Mouse (Mus musculus) forebrain, embryonic 16.5 days (tissue): ENCODE measurements around the gene Foxb1. TPM values are rescaled to one million over a fixed set of nuclear protein-coding genes. Genes with fewer than 3 reads are reported as not detected.
A peak's percentile ranks its signal among the peaks of the same experiment; 100 is the strongest.

ENCODE experiments used
- ATAC-seq: fragments of 200-750 bp; cut with Nextera tagmentation; 2 replicates; pipeline ENCODE4 v1.8.0; 2017; ENCODE audit warnings: mild to moderate bottlenecking, moderate library complexity
- H3K27ac ChIP-seq: fragments of 300-500 bp; sonication (generic); 2 replicates; pipeline ENCODE4 v1.5.1; 2014; ENCODE audit warnings: low read length, control low read depth
- H3K27me3 ChIP-seq: fragments of 300-500 bp; sonication (generic); replicated peaks from 2 replicates; pipeline ENCODE4 v1.6.1; 2014; ENCODE audit warnings: low read length; ENCODE audit not compliant: control insufficient read depth, insufficient read depth
- H3K36me3 ChIP-seq: fragments of 300-500 bp; sonication (generic); 2 replicates; pipeline ENCODE4 v1.6.1; 2014; ENCODE audit not compliant: control insufficient read depth, insufficient read depth
- H3K4me1 ChIP-seq: fragments of 300-500 bp; sonication (generic); replicated peaks from 2 replicates; pipeline ENCODE4 v1.6.1; 2014; ENCODE audit warnings: low read length; ENCODE audit not compliant: control insufficient read depth, insufficient read depth
- H3K4me2 ChIP-seq: fragments of 300-500 bp; sonication (generic); 2 replicates; pipeline ENCODE4 v1.6.1; 2014; ENCODE audit warnings: mild to moderate bottlenecking, low read length, control low read depth
- H3K4me3 ChIP-seq: fragments of 300-500 bp; sonication (generic); replicated peaks from 2 replicates; pipeline ENCODE4 v1.5.1; 2014; ENCODE audit warnings: mild to moderate bottlenecking, low read length, control low read depth
- H3K9ac ChIP-seq: fragments of 300-500 bp; sonication (generic); replicated peaks from 2 replicates; pipeline ENCODE4 v1.6.1; 2014; ENCODE audit warnings: low read depth, low read length, control low read depth
- H3K9me3 ChIP-seq: fragments of 300-500 bp; sonication (generic); 2 replicates; pipeline ENCODE4 v1.6.1; 2016; ENCODE audit warnings: low read length; ENCODE audit not compliant: control insufficient read depth
- whole genome bisulfite sequencing: fragments of 180-500 bp; shearing (Covaris S2); extraction: QIAGEN DNeasy Blood & Tissue Kit; methylation state at CpG from one replicate; pipeline ENCODE4 v1.1.7; 2014; 5-methylcytosine and 5-hydroxymethylcytosine counted together
- polyA plus RNA-seq: library from polyadenylated mRNA; unstranded; fragments of >200 nt; fragmentation: Nextera tagmentation; extraction: Ambion mirVana; gene quantifications from 2 replicates; pipeline ENCODE4 v1.2.1, GENCODE M21; 2015

Foxb1 gene
- polyA plus RNA-seq, 1 experiment from 2014 or later, result 0.86 TPM

DNA sequence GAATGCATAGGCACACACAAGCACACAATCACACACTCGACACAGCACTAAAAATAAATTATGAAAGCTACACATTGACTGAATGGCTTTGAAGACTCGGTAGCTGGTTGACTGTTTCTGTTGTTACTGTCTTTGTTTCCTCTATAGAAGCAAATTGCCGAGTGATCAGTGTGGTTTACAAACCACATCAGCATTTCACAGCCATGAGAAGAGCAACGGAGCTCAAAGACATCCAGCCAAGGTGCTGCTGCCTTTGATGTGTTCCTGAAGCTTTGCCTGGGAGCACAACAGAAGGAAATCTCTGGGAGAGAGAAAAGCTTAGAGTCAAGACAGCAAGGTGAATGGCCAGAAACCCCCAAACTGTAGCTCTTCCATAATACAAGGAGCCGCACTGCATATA is 32.0 kb downstream of the Foxb1 start:
- Histone ChIP-seq H3K4me1 (no peaks in the 10 kb centered on the region), H3K9ac (no peak overlapping the region), H3K4me3 (no peak overlapping the region), H3K4me2 (no peak overlapping the region), H3K27ac (no peak overlapping the region), H3K36me3 (no peaks in the 10 kb centered on the region), H3K27me3 (0 out of 2 replicates have a peak, but pooled peaks cover 2% of the 10 kb centered on the region), H3K9me3 (no peaks in the 10 kb centered on the region)
- 68% methylated on average over 5 of the region's 5 CpGs for WGBS
- ATAC-seq, result no peak

- no peak overlapping the region for H3K9ac ChIP-seq
- no peak for ATAC-seq
- no peaks in the 10 kb centered on the region for H3K9me3 ChIP-seq
- H3K4me1 ChIP-seq, result peaks cover 7% of the 10 kb centered on the region; the same call in 1 of the 2 replicates
- H3K36me3 ChIP-seq, result no peaks in the 10 kb centered on the region
- H3K27ac ChIP-seq, result no peak overlapping the region
- peaks cover 15% of the 10 kb centered on the region for H3K27me3 ChIP-seq
- WGBS, result 57% methylated on average over 9 of the region's 9 CpGs
- H3K4me3 ChIP-seq, result no peak overlapping the region
- no peak overlapping the region for H3K4me2 ChIP-seq
Observed at GRCm38 (mm10) chr9:69718431-69718830, 42.3 kb downstream of the Foxb1 start.

DNA sequence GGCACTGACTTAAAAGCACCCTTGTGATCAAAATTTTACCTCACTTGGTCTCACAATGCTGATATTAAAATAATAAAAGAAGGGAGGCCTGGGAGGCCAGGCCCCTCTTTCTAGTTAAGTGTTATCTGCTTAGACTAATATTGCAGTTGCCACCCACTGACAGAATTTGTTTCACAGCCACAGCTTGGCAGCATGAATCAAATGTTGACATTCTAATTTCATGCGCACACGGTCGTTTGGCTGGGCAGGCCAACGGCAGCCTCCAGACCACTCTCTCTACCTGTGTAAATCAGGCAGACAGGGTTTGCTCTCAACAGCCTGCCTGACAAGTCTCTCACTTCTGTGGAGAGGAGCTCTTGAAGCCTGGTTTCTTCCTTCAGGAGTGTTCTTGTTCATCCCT is 44.4 kb downstream of the Foxb1 start:
- Histone ChIP-seq H3K4me3 (no peak overlapping the region), H3K4me2 (no peak overlapping the region), H3K9me3 (no peaks in the 10 kb centered on the region), H3K36me3 (no peaks in the 10 kb centered on the region), H3K9ac (no peak overlapping the region), H3K27ac (no peak overlapping the region), H3K4me1 (peaks cover 9% of the 10 kb centered on the region; the same call in 1 of the 2 replicates), H3K27me3 (peaks cover 23% of the 10 kb centered on the region)
- 26% methylated on average over 4 of the region's 4 CpGs for WGBS
- no peak for ATAC-seq

GRCm38 (mm10) chr9:69715445-69715844 is 45.3 kb downstream of the Foxb1 start:
- ATAC-seq, result no peak
- Histone ChIP-seq H3K36me3 (no peaks in the 10 kb centered on the region), H3K27me3 (peaks cover 23% of the 10 kb centered on the region), H3K4me3 (no peak overlapping the region), H3K4me2 (no peak overlapping the region), H3K9me3 (no peaks in the 10 kb centered on the region), H3K9ac (no peak overlapping the region), H3K4me1 (peaks cover 9% of the 10 kb centered on the region; the same call in 1 of the 2 replicates), H3K27ac (no peak overlapping the region)
- WGBS, result 17% methylated on average over 12 of the region's 12 CpGs

GRCm38 (mm10) chr9:69714346-69714745 is 46.4 kb downstream of the Foxb1 start:
- WGBS, result 16% methylated on average over 7 of the region's 7 CpGs
- peaks cover 9% of the 10 kb centered on the region; the same call in 1 of the 2 replicates for H3K4me1 ChIP-seq
- ATAC-seq, result no peak
- H3K27ac ChIP-seq, result no peak overlapping the region
- no peak overlapping the region for H3K4me3 ChIP-seq
- H3K36me3 ChIP-seq, result no peaks in the 10 kb centered on the region
- no peak overlapping the region for H3K9ac ChIP-seq
- peaks cover 23% of the 10 kb centered on the region for H3K27me3 ChIP-seq
- no peak overlapping the region for H3K4me2 ChIP-seq
- H3K9me3 ChIP-seq, result no peaks in the 10 kb centered on the region

DNA sequence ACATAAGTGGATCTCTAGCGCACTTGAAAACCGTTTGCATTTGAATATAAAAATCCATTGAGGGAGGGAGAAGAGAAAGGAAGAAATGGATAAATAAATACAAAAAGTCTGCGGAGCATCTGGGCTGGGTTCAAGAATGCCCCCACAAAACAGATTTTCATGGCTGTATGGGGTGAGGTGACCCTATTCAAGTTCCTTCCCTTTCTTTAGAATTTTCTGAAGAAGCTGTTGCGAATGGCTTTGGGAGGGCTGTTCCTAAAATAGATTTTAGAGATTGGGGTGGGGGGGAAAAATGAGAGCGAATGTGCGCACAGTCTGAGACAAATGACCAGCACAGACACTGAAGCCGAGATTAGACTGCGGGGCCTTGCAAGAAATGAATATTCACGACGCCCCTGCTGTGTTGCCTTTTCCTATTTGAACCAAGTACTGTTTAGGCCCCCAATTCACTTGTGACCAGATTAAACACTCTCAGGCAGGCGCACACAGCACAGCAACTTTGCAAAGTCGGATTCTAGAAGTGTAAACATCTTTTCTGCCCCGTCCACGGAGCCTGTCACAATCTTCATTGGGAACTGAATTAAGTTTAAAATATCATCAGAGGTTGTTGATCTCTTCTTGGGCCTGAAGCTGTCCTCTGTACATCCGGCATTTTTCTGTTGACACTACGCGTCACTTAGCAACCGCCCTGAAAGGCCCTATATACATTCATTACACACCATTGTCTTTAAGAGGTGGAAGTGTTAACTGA is 47.0 kb downstream of the Foxb1 start:
- H3K27ac ChIP-seq, result no peak overlapping the region
- no peaks in the 10 kb centered on the region for H3K9me3 ChIP-seq
- H3K4me2 ChIP-seq, result no peak overlapping the region
- no peak overlapping the region for H3K4me3 ChIP-seq
- no peak overlapping the region for H3K9ac ChIP-seq
- no peaks in the 10 kb centered on the region for H3K36me3 ChIP-seq
- peak; percentile 33; the same call in 1 of the 2 replicates for ATAC-seq
- 9% methylated on average over 18 of the region's 18 CpGs for WGBS
- peaks cover 9% of the 10 kb centered on the region; the same call in 1 of the 2 replicates for H3K4me1 ChIP-seq
- peaks cover 23% of the 10 kb centered on the region for H3K27me3 ChIP-seq

- H3K9ac ChIP-seq, result no peak overlapping the region
- H3K27ac ChIP-seq, result no peak overlapping the region
- H3K4me2 ChIP-seq, result no peak overlapping the region
- no peaks in the 10 kb centered on the region for H3K9me3 ChIP-seq
- no peak overlapping the region for H3K4me3 ChIP-seq
- peaks cover 9% of the 10 kb centered on the region; the same call in 1 of the 2 replicates for H3K4me1 ChIP-seq
- H3K27me3 ChIP-seq, result peaks cover 23% of the 10 kb centered on the region
- no peaks in the 10 kb centered on the region for H3K36me3 ChIP-seq
- 17% methylated on average over 12 of the region's 12 CpGs for WGBS
- no peak for ATAC-seq
Observed at GRCm38 (mm10) chr9:69712714-69713525, 47.8 kb downstream of the Foxb1 start.

Other genes with a start within 250 kb of the Foxb1 start
- gene Bnip2, start 228.5 kb upstream of the Foxb1 start, polyA plus RNA-seq, result 102 and 118 TPM in 2 replicates